Mouse (Mus musculus) MEL (cell line): ENCODE data around the gene D5Ertd579e. TPM values are rescaled to one million over a fixed set of nuclear protein-coding genes. Genes with fewer than 3 reads are reported as not detected.

Experiments
- DNase-seq: peaks from one replicate; pipeline ENCODE4 v3.0.0; 2011; ENCODE audit warnings: low read depth, low spot score
- H3K27ac ChIP-seq: 2 replicates; pipeline ENCODE4 v1.5.1; 2012; ENCODE audit warnings: low read depth, mild to moderate bottlenecking, control low read depth, low read length, moderate library complexity; ENCODE audit not compliant: control insufficient read depth
- H3K27me3 ChIP-seq, 2 experiments: fragments of 150-350 bp in 1 of 2; sonication (generic) in 1 of 2; 2 replicates each; pipeline ENCODE4 v1.6.1; 2012; ENCODE audit warnings: low read length in 2 of 2, mild to moderate bottlenecking in 2 of 2, improper control_type of control experiment in 1 of 2, moderate library complexity in 1 of 2; ENCODE audit not compliant: insufficient read depth in 2 of 2, control insufficient read depth in 1 of 2
- H3K36me3 ChIP-seq, 2 experiments: 2 replicates each; pipeline ENCODE4 v1.6.1; 2012 to 2014; ENCODE audit warnings: low read length in 2 of 2, improper control_type of control experiment in 1 of 2, inconsistent platforms in 1 of 2, mild to moderate bottlenecking in 1 of 2; ENCODE audit not compliant: insufficient read depth in 2 of 2, control insufficient read depth in 1 of 2
- H3K4me1 ChIP-seq, 2 experiments: fragments of 150-350 bp in 1 of 2; sonication (generic) in 1 of 2; 2 replicates each; pipeline ENCODE4 v1.6.1; 2012; ENCODE audit warnings: low read length in 2 of 2, improper control_type of control experiment in 1 of 2, mild to moderate bottlenecking in 1 of 2; ENCODE audit not compliant: insufficient read depth in 2 of 2, control insufficient read depth in 1 of 2
- H3K4me3 ChIP-seq, 2 experiments: fragments of 150-350 bp in 1 of 2; sonication (generic) in 1 of 2; 2 replicates each; pipeline ENCODE4 v1.5.1; 2012; ENCODE audit warnings: low read depth in 2 of 2, low read length in 2 of 2, mild to moderate bottlenecking in 2 of 2, moderate library complexity in 2 of 2, control low read depth in 1 of 2, improper control_type of control experiment in 1 of 2; ENCODE audit not compliant: control insufficient read depth in 1 of 2, insufficient read depth in 1 of 2
- H3K79me2 ChIP-seq: 2 replicates; pipeline ENCODE4 v1.6.1; 2012; ENCODE audit warnings: mild to moderate bottlenecking, low read length, moderate library complexity; ENCODE audit not compliant: control insufficient read depth, poor library complexity, insufficient read depth
- H3K9ac ChIP-seq: 2 replicates; pipeline ENCODE4 v1.6.1; 2012; ENCODE audit warnings: low read depth, mild to moderate bottlenecking, control low read depth, low read length, moderate library complexity; ENCODE audit not compliant: control insufficient read depth, poor library complexity, severe bottlenecking
- H3K9me3 ChIP-seq: fragments of 150-350 bp; sonication (generic); replicated peaks from 2 replicates; pipeline ENCODE4 v1.6.1; 2012; ENCODE audit warnings: mild to moderate bottlenecking, low read length, improper control_type of control experiment, moderate library complexity; ENCODE audit not compliant: insufficient read depth
- BHLHE40 ChIP-seq: IDR thresholded peaks from 2 replicates; pipeline ENCODE4 v1.6.1; 2012; ENCODE audit warnings: low read depth, mild to moderate bottlenecking, inconsistent platforms, low read length, improper control_type of control experiment, borderline replicate concordance
- CHD1 ChIP-seq: IDR thresholded peaks from 2 replicates; pipeline ENCODE4 v1.6.1; 2012; ENCODE audit warnings: low read depth, mild to moderate bottlenecking, inconsistent platforms, low read length, improper control_type of control experiment
- CHD2 ChIP-seq: IDR thresholded peaks from 2 replicates; pipeline ENCODE4 v1.6.1; 2011; ENCODE audit warnings: low read length, improper control_type of control experiment
- CTCF ChIP-seq, 3 experiments: IDR thresholded peaks in 2 of 3; conservative IDR thresholded peaks in 1 of 3; 2 replicates each; pipeline ENCODE4 v1.5.1; 2011 to 2012; ENCODE audit warnings: low read length in 3 of 3, low read depth in 2 of 3, mild to moderate bottlenecking in 2 of 3, improper control_type of control experiment in 1 of 3, inconsistent platforms in 1 of 3, mixed read lengths in 1 of 3, moderate library complexity in 1 of 3; ENCODE audit not compliant: control insufficient read depth in 1 of 3, insufficient read depth in 1 of 3, poor library complexity in 1 of 3, severe bottlenecking in 1 of 3
- E2F4 ChIP-seq: IDR thresholded peaks from 2 replicates; pipeline ENCODE4 v1.6.1; 2011; ENCODE audit warnings: low read depth, low read length, improper control_type of control experiment, borderline replicate concordance
- ELF1 ChIP-seq: IDR thresholded peaks from 2 replicates; pipeline ENCODE4 v1.6.1; 2014; ENCODE audit warnings: low read depth, mild to moderate bottlenecking, inconsistent platforms, low read length, improper control_type of control experiment, moderate library complexity
- ETS1 ChIP-seq: IDR thresholded peaks from 2 replicates; pipeline ENCODE4 v1.6.1; 2012; ENCODE audit warnings: low read depth, mild to moderate bottlenecking, inconsistent platforms, low read length, improper control_type of control experiment, moderate library complexity
- GABPA ChIP-seq: IDR thresholded peaks from 2 replicates; pipeline ENCODE4 v1.6.1; 2012; ENCODE audit warnings: low read depth, mild to moderate bottlenecking, inconsistent platforms, low read length, improper control_type of control experiment, moderate library complexity
- GATA1 ChIP-seq: IDR thresholded peaks from 2 replicates; pipeline ENCODE4 v1.6.1; 2011; ENCODE audit warnings: low read depth, low read length, improper control_type of control experiment
- HCFC1 ChIP-seq: IDR thresholded peaks from 2 replicates; pipeline ENCODE4 v1.6.1; 2012; ENCODE audit warnings: low read depth, mild to moderate bottlenecking, inconsistent platforms, low read length, improper control_type of control experiment, moderate library complexity
- JUND ChIP-seq: IDR thresholded peaks from 2 replicates; pipeline ENCODE4 v1.6.1; 2011; ENCODE audit warnings: low read depth, mild to moderate bottlenecking, improper control_type of control experiment, low read length
- KAT2A ChIP-seq: conservative IDR thresholded peaks from 2 replicates; pipeline ENCODE4 v1.6.1; 2012; ENCODE audit warnings: low read depth, low read length, improper control_type of control experiment, inconsistent platforms
- MAFK ChIP-seq: IDR thresholded peaks from 2 replicates; pipeline ENCODE4 v1.6.1; 2011; ENCODE audit warnings: low read depth, mild to moderate bottlenecking, low read length, improper control_type of control experiment, borderline replicate concordance
- MAX ChIP-seq: IDR thresholded peaks from 2 replicates; pipeline ENCODE4 v1.6.1; 2011; ENCODE audit warnings: low read length, improper control_type of control experiment
- MAZ ChIP-seq: IDR thresholded peaks from 2 replicates; pipeline ENCODE4 v1.6.1; 2012; ENCODE audit warnings: low read depth, mild to moderate bottlenecking, inconsistent platforms, low read length, improper control_type of control experiment
- MEF2A ChIP-seq: IDR thresholded peaks from 2 replicates; pipeline ENCODE4 v1.6.1; 2014; ENCODE audit warnings: low read depth, mild to moderate bottlenecking, inconsistent platforms, low read length, improper control_type of control experiment; ENCODE audit not compliant: poor library complexity, insufficient replicate concordance, severe bottlenecking; ENCODE audit errors: extremely low read depth
- MXI1 ChIP-seq: IDR thresholded peaks from 2 replicates; pipeline ENCODE4 v1.6.1; 2011; ENCODE audit warnings: mild to moderate bottlenecking, low read depth, low read length, improper control_type of control experiment
- MYB ChIP-seq: IDR thresholded peaks from 2 replicates; pipeline ENCODE4 v1.6.1; 2011; ENCODE audit warnings: mild to moderate bottlenecking, low read depth, low read length, improper control_type of control experiment
- MYC ChIP-seq: IDR thresholded peaks from 2 replicates; pipeline ENCODE4 v1.6.1; 2011; ENCODE audit warnings: low read depth, mild to moderate bottlenecking, low read length, improper control_type of control experiment, moderate library complexity
- NELFE ChIP-seq: IDR thresholded peaks from 2 replicates; pipeline ENCODE4 v1.6.1; 2011; ENCODE audit warnings: low read depth, low read length, improper control_type of control experiment
- POLR2A ChIP-seq, 2 experiments: IDR thresholded peaks; 2 replicates each; pipeline ENCODE4 v1.6.1; 2011 to 2012; ENCODE audit warnings: low read length in 2 of 2, mild to moderate bottlenecking in 2 of 2, control low read depth in 1 of 2, improper control_type of control experiment in 1 of 2, low read depth in 1 of 2, moderate library complexity in 1 of 2; ENCODE audit not compliant: control insufficient read depth in 1 of 2, insufficient read depth in 1 of 2, poor library complexity in 1 of 2
- POLR2AphosphoS2 ChIP-seq: IDR thresholded peaks from 2 replicates; pipeline ENCODE4 v1.6.1; 2011; ENCODE audit warnings: low read length, improper control_type of control experiment
- POLR2AphosphoS5 ChIP-seq: IDR thresholded peaks from 2 replicates; pipeline ENCODE4 v1.6.1; 2012; ENCODE audit warnings: low read depth, borderline replicate concordance, mild to moderate bottlenecking, inconsistent platforms, low read length, moderate library complexity, mixed read lengths
- RAD21 ChIP-seq: IDR thresholded peaks from 2 replicates; pipeline ENCODE4 v1.6.1; 2011; ENCODE audit warnings: mild to moderate bottlenecking, low read depth, low read length, improper control_type of control experiment
- RCOR1 ChIP-seq: IDR thresholded peaks from 2 replicates; pipeline ENCODE4 v1.6.1; 2012; ENCODE audit warnings: low read depth, mild to moderate bottlenecking, inconsistent platforms, low read length, improper control_type of control experiment
- SIN3A ChIP-seq: IDR thresholded peaks from 2 replicates; pipeline ENCODE4 v1.6.1; 2012; ENCODE audit warnings: low read length, improper control_type of control experiment, inconsistent platforms
- SMC3 ChIP-seq: IDR thresholded peaks from 2 replicates; pipeline ENCODE4 v1.6.1; 2011; ENCODE audit warnings: low read depth, low read length, improper control_type of control experiment
- TAL1 ChIP-seq: IDR thresholded peaks from 2 replicates; pipeline ENCODE4 v1.6.1; 2012; ENCODE audit warnings: mild to moderate bottlenecking, inconsistent platforms, low read length, moderate library complexity, mixed read lengths
- TCF12 ChIP-seq: IDR thresholded peaks from 2 replicates; pipeline ENCODE4 v1.6.1; 2014; ENCODE audit warnings: low read depth, mild to moderate bottlenecking, inconsistent platforms, low read length, improper control_type of control experiment, moderate library complexity
- UBTF ChIP-seq: IDR thresholded peaks from 2 replicates; pipeline ENCODE4 v1.6.1; 2012; ENCODE audit warnings: low read depth, mild to moderate bottlenecking, inconsistent platforms, low read length, improper control_type of control experiment, moderate library complexity, borderline replicate concordance; ENCODE audit not compliant: insufficient read depth
- USF1 ChIP-seq: IDR thresholded peaks from 2 replicates; pipeline ENCODE4 v1.6.1; 2014; ENCODE audit warnings: low read depth, mild to moderate bottlenecking, inconsistent platforms, low read length, improper control_type of control experiment, moderate library complexity
- USF2 ChIP-seq, 2 experiments: IDR thresholded peaks; 2 replicates each; pipeline ENCODE4 v1.6.1; 2011 to 2012; ENCODE audit warnings: improper control_type of control experiment in 2 of 2, low read length in 2 of 2, borderline replicate concordance in 1 of 2, inconsistent platforms in 1 of 2, low read depth in 1 of 2, mild to moderate bottlenecking in 1 of 2; ENCODE audit not compliant: insufficient read depth in 1 of 2
- ZKSCAN1 ChIP-seq: IDR thresholded peaks from 2 replicates; pipeline ENCODE4 v1.6.1; 2012; ENCODE audit warnings: low read depth, mild to moderate bottlenecking, inconsistent platforms, low read length, improper control_type of control experiment, moderate library complexity
- ZMIZ1 ChIP-seq: IDR thresholded peaks from 2 replicates; pipeline ENCODE4 v1.6.1; 2012; ENCODE audit warnings: low read depth, mild to moderate bottlenecking, inconsistent platforms, low read length, improper control_type of control experiment, moderate library complexity
- ZNF384 ChIP-seq: IDR thresholded peaks from 2 replicates; pipeline ENCODE4 v1.6.1; 2012; ENCODE audit warnings: low read depth, mild to moderate bottlenecking, inconsistent platforms, low read length, improper control_type of control experiment
- polyA plus RNA-seq, 2 experiments: library from polyadenylated mRNA; stranded (reverse) in 1 of 2; unstranded in 1 of 2; fragments of >175 nt in 1 of 2; fragments of >200 nt in 1 of 2; gene quantifications; 2 replicates each; pipeline versions ENCODE4 v1.2.1 to v1.2.4; 2012; ENCODE audit warnings: low replicate concordance in 2 of 2, low read depth in 1 of 2; ENCODE audit not compliant: insufficient read length in 2 of 2, insufficient read depth in 1 of 2, missing spikeins in 1 of 2
- total RNA-seq: library from RNA; depleted of rRNA; stranded (reverse); fragments of 300-350 nt; gene quantifications from 2 replicates; pipeline ENCODE4 v1.2.3, GENCODE M21; 2012; rRNA removed

The D5Ertd579e gene
- total RNA-seq (15.9 and 18.9 TPM in 2 replicates), polyA plus RNA-seq (10 to 100 TPM in 1 of 2 experiments, not detected in 1; 31.1 TPM)

DNA sequence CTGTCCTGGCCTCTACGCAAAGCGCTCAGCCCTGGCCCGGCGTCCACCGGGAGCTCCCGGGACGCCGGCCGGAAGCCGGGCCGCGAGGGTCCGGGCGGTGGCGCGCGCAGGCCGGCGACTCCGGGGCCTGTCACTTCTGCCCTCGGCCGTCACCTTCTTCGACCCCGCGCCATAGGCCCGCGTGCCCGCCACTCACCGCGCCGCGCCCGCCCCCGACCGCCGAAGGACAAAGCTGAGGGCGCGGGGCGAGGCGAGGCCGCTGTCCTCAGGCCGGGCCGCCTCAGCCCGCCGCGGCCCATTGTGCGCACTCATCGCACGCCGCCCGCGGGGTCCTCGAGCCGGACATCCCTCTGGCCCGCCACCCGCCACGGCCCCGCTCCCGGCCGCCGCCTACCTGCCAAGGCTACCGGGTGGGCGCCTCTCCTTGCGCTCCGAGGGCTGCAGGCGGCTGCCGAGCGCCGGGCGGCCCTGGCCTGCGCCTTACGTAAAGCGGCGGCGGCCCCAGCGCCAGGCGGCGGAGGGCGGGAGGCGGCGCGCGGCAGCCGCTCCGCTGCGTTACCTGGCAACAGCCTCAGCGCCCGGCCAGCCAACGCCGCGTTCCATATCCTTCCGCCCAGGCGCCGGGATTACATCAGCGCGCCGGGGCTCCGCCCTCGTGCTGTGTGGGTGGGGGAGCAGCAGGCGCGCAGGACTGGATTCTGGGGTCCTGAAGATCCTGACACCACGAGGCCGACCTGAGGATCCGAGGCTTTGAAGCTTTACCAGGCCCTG is at the start of gene D5Ertd579e:
TSS of gene D5Ertd579e (minus strand) at position 564 of the 771 bp plus-strand sequence.
- H3K9me3 ChIP-seq, result no peaks in the 10 kb centered on the region
- peak within 1 kb of the TSS; percentile 96 for H3K9ac ChIP-seq
- H3K27ac ChIP-seq, result peak within 1 kb of the TSS; percentile 53
- peaks cover 0 to 32% of the 10 kb centered on the region in 2 experiments; a peak in 2 of 4 replicates for H3K36me3 ChIP-seq
- peak within 1 kb of the TSS; percentile 94 to 98 for H3K4me3 ChIP-seq
- DNase-seq, result peak; percentile 97
- peaks cover 40% of the 10 kb centered on the region for H3K79me2 ChIP-seq
- H3K27me3 ChIP-seq, result no peaks in the 10 kb centered on the region
- peaks cover 6 to 26% of the 10 kb centered on the region in 2 experiments for H3K4me1 ChIP-seq
- TF ChIP-seq ZNF384 (no peak), GATA1 (0 out of 2 replicates have a peak, but pooled peaks have one; percentile 10), POLR2AphosphoS2 (peak; percentile 61; the same call in 1 of the 2 replicates), JUND (no peak), NELFE (peak; percentile 82), POLR2AphosphoS5 (no peak), MAFK (no peak), MYC (peak; percentile 66; the same call in 1 of the 2 replicates), MXI1 (peak; percentile 87), MAZ (peak; percentile 62; the same call in 1 of the 2 replicates), ETS1 (peak; percentile 80), SIN3A (peak; percentile 92), GABPA (no peak), CHD1 (0 out of 2 replicates have a peak, but pooled peaks have one; percentile 8), BHLHE40 (no peak), ZMIZ1 (no peak), POLR2A (IDR thresholded peaks at IDR 0.05; ENCODE audit: control insufficient read depth in 1 of 2, insufficient read depth in 1 of 2, low read depth in 1 of 2, low read length in 2 of 2, poor library complexity in 1 of 2) (peak; percentile 78 to 87; a peak in 3 of 4 replicates), CTCF (IDR thresholded peaks at IDR 0.05 in 2 of 3, conservative IDR thresholded peaks at IDR 0.05 in 1 of 3; ENCODE audit: control insufficient read depth in 1 of 3, insufficient read depth in 1 of 3, low read depth in 2 of 3, low read length in 3 of 3, poor library complexity in 1 of 3, severe bottlenecking in 1 of 3) (no peak), TAL1 (no peak), TCF12 (peak; percentile 50), USF2 (IDR thresholded peaks at IDR 0.05; ENCODE audit: borderline replicate concordance in 1 of 2, insufficient read depth in 1 of 2, low read depth in 1 of 2, low read length in 2 of 2) (no peak), CHD2 (no peak), UBTF (0 out of 2 replicates have a peak, but pooled peaks have one; percentile 47), MEF2A (no peak), E2F4 (no peak), MYB (no peak), RCOR1 (0 out of 2 replicates have a peak, but pooled peaks have one; percentile 32), MAX (peak; percentile 61), HCFC1 (peak; percentile 80), KAT2A (peak; percentile 79), ELF1 (peak; percentile 53), USF1 (no peak), SMC3 (no peak), ZKSCAN1 (no peak), RAD21 (no peak)
